Mouse (Mus musculus) E14TG2a.4 (cell line): ENCODE measurements at regions not wholly inside any gene's neighbourhood (a gene's known extent, or its start where the extent isn't known, plus 50 kb on each side); places are given as distances from the start of the nearest gene placed in this dataset.
"Not testable (repeated sequence)": the region's sequence is repeated elsewhere in the genome, so short reads cannot be mapped to it uniquely, and the experiment has no call there.

Experiments used
- H3K27me3 ChIP-seq: 2 replicates; pipeline ENCODE4 v1.6.1; 2014; ENCODE audit warnings: low read length, control low read depth; ENCODE audit not compliant: insufficient read depth
- H3K36me3 ChIP-seq: 2 replicates; pipeline ENCODE4 v1.6.1; 2014; ENCODE audit warnings: low read length, control low read depth; ENCODE audit not compliant: insufficient read depth
- H3K4me1 ChIP-seq: replicated peaks from 2 replicates; pipeline ENCODE4 v1.6.1; 2014; ENCODE audit warnings: low read depth, low read length, control low read depth
- H3K4me3 ChIP-seq: replicated peaks from 2 replicates; pipeline ENCODE4 v1.5.1; 2014; ENCODE audit warnings: mild to moderate bottlenecking, low read length
- H3K9me3 ChIP-seq: 2 replicates; pipeline ENCODE4 v1.6.1; 2014; ENCODE audit warnings: low read length, control low read depth
- CTCF ChIP-seq: conservative IDR thresholded peaks from 2 replicates; pipeline ENCODE4 v1.5.1; 2014; ENCODE audit warnings: low read length
- NANOG ChIP-seq: IDR thresholded peaks from 2 replicates; pipeline ENCODE4 v1.6.1; 2014; ENCODE audit warnings: borderline replicate concordance, low read length, mixed read lengths
- POU5F1 ChIP-seq: IDR thresholded peaks from 2 replicates; pipeline ENCODE4 v1.6.1; 2014; ENCODE audit warnings: low read length, borderline replicate concordance

GRCm38 (mm10) chr6:14456394-14456793 lies 298.7 kb downstream of the Ppp1r3a start:
- no peaks in the 10 kb centered on the region for H3K36me3 ChIP-seq
- H3K27me3 ChIP-seq: no peaks in the 10 kb centered on the region
- peaks cover 71% of the 10 kb centered on the region for H3K9me3 ChIP-seq
- TF ChIP-seq NANOG (no peak), POU5F1 (no peak), CTCF (no peak)
- no peak overlapping the region for H3K4me3 ChIP-seq
- H3K4me1 ChIP-seq: no peaks in the 10 kb centered on the region

DNA sequence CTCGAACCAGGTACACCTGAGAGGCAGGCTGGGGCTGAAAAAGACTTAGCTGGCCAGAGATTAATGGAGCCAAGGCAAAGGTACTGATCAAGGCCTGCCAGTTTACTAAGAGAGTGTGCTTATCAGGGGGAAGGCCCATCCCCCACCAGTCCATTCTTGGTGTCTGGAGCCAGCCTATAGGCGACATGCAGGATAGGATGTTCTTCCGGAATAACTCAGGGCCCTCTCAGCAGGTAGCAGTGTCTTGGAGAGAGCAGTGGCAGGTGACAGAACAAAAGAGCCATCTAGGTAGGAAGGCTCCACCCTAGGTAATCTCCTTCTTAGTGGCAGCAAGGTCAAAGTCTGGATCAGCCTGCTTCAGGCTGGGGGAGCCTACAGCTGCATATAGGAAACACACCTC lies 301.8 kb downstream of the Ppp1r3a start:
- not testable (repeated sequence) for H3K4me1 ChIP-seq, H3K36me3 ChIP-seq, H3K4me3 ChIP-seq, H3K27me3 ChIP-seq
- H3K9me3 ChIP-seq: peaks cover 57% of the 10 kb centered on the region

GRCm38 (mm10) chr6:14431751-14432150 lies 323.3 kb downstream of the Ppp1r3a start:
- Histone ChIP-seq H3K4me3 (no peak overlapping the region), H3K36me3 (no peaks in the 10 kb centered on the region), H3K9me3 (peaks cover 15% of the 10 kb centered on the region), H3K27me3 (no peaks in the 10 kb centered on the region), H3K4me1 (no peaks in the 10 kb centered on the region)
- TF ChIP-seq POU5F1: no peak
- no peak for TF ChIP-seq CTCF
- TF ChIP-seq NANOG: no peak

DNA sequence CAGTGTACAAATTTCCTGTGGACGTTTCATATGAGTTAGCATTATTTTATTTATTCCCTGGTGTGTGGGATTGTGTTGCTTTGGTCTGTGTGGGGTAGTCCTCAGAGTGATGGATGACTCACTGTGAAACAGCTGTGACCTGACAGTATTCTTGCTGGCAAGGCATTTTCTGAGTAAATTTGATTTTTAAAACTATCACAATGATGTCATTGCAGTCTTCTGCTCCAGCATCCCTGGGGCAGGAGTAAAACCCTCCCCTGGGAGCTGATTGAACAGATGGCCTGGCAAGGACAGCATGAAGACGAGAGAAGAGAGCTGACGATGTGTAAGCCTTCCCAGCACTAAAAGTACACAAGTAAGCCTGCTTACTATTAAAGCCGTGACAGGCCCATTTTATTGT lies 345.3 kb downstream of the Ppp1r3a start:
- TF ChIP-seq POU5F1 (no peak), NANOG (no peak), CTCF (no peak)
- no peaks in the 10 kb centered on the region for H3K9me3 ChIP-seq
- no peak overlapping the region for H3K4me3 ChIP-seq
- no peaks in the 10 kb centered on the region for H3K4me1 ChIP-seq
- no peaks in the 10 kb centered on the region for H3K27me3 ChIP-seq
- no peaks in the 10 kb centered on the region for H3K36me3 ChIP-seq

GRCm38 (mm10) chr6:14407754-14408153 lies 347.3 kb downstream of the Ppp1r3a start:
- TF ChIP-seq POU5F1: no peak
- TF ChIP-seq NANOG: no peak
- H3K9me3 ChIP-seq: no peaks in the 10 kb centered on the region
- no peaks in the 10 kb centered on the region for H3K4me1 ChIP-seq
- H3K36me3 ChIP-seq: no peaks in the 10 kb centered on the region
- H3K4me3 ChIP-seq: no peak overlapping the region
- H3K27me3 ChIP-seq: no peaks in the 10 kb centered on the region

GRCm38 (mm10) chr6:14358280-14358679 lies 396.8 kb downstream of the Ppp1r3a start:
- no peak overlapping the region for H3K4me3 ChIP-seq
- no peaks in the 10 kb centered on the region for H3K9me3 ChIP-seq
- H3K27me3 ChIP-seq: no peaks in the 10 kb centered on the region
- TF ChIP-seq CTCF: no peak
- no peak for TF ChIP-seq POU5F1
- TF ChIP-seq NANOG: no peak
- H3K4me1 ChIP-seq: no peaks in the 10 kb centered on the region
- no peaks in the 10 kb centered on the region for H3K36me3 ChIP-seq
